Mouse (Mus musculus) C2C12 (cell line): ENCODE data around the gene Rad50. TPM values are rescaled to one million over a fixed set of nuclear protein-coding genes. Genes with fewer than 3 reads are reported as not detected.

Experiments
- H3K27me3 ChIP-seq: one replicate; pipeline ENCODE4 v1.6.1; 2011; ENCODE audit not compliant: control insufficient read depth, insufficient read depth, insufficient read length
- H3K36me3 ChIP-seq: one replicate; pipeline ENCODE4 v1.6.1; 2011; ENCODE audit not compliant: control insufficient read depth, insufficient read depth
- H3K4me3 ChIP-seq: one replicate; pipeline ENCODE4 v1.5.1; 2011; ENCODE audit warnings: mild to moderate bottlenecking, control low read depth; ENCODE audit not compliant: poor library complexity, insufficient read depth, severe bottlenecking
- H3K79me2 ChIP-seq: one replicate; pipeline ENCODE4 v1.6.1; 2011; ENCODE audit not compliant: control insufficient read depth, insufficient read depth
- H3K79me3 ChIP-seq: one replicate; pipeline ENCODE4 v1.6.1; 2011; ENCODE audit warnings: low read depth, control low read depth
- H3ac ChIP-seq: one replicate; pipeline ENCODE3; 2011; ENCODE audit warnings: low read depth; ENCODE audit not compliant: control insufficient read depth, insufficient read length
- CEBPB ChIP-seq: IDR thresholded peaks from one replicate; pipeline ENCODE4 v1.6.1; 2011; ENCODE audit warnings: low read depth, mild to moderate bottlenecking, control low read depth, moderate library complexity
- CTCF ChIP-seq: IDR thresholded peaks from one replicate; pipeline ENCODE4 v1.5.1; 2011; ENCODE audit not compliant: control insufficient read depth, insufficient read depth, insufficient read length
- FOSL1 ChIP-seq: IDR thresholded peaks from one replicate; pipeline ENCODE4 v1.8.0; 2011; ENCODE audit warnings: mild to moderate bottlenecking, low read length; ENCODE audit not compliant: poor library complexity, insufficient read depth, severe bottlenecking
- MAX ChIP-seq: IDR thresholded peaks from one replicate; pipeline ENCODE4 v1.6.1; 2011; ENCODE audit warnings: mild to moderate bottlenecking, control low read depth
- MYOD1 ChIP-seq: IDR thresholded peaks from one replicate; pipeline ENCODE4 v1.6.1; 2011; ENCODE audit warnings: low read depth; ENCODE audit not compliant: control insufficient read depth, insufficient read length
- MYOG ChIP-seq: IDR thresholded peaks from one replicate; pipeline ENCODE4 v1.6.1; 2011; ENCODE audit not compliant: control insufficient read depth, insufficient read length; ENCODE audit errors: extremely low read depth
- USF1 ChIP-seq: IDR thresholded peaks from one replicate; pipeline ENCODE4 v1.6.1; 2011; ENCODE audit warnings: low read depth, mild to moderate bottlenecking, control low read depth, moderate library complexity
- polyA plus RNA-seq: library from polyadenylated mRNA; unstranded; fragments of >200 nt; fragmentation: generic; extraction: Trizol; gene quantifications from one replicate; pipeline ENCODE4 v1.2.1, GENCODE M21; 2012; ENCODE audit warnings: missing spikeins

Gene Rad50
- polyA plus RNA-seq, 1 experiment: 7.9 TPM

DNA sequence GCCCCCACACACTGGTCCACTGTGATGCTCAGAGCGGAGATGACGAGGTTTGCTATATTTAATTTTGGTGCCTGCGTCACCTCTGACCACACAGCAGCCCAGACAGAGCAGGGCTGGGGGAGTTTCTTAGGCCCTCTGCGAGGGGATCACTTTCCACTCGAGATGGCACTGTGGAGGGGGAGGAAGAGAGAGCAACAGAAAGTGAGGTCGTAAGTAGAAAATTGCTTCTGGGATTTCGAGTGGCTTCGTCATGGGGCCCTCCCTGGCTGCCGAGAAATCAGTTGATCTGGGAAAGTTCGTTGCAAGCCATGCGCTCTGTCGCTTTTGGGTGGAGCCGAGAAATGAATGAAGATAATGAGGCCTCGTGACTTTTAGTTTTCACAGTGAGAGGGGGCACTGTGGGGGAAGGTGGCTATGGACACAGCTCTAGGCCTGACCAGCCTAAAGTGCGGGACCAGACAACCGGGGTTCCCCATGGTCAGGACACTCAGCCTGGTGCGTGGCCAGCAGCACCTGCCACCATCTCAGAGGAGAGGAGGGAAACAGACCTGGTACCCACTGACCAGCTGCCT lies 80.2 kb downstream of the Rad50 start:
- Histone ChIP-seq H3K27me3 (no peaks in the 10 kb centered on the region), H3K4me3 (no peak overlapping the region), H3K36me3 (no peaks in the 10 kb centered on the region), H3K79me2 (no peaks in the 10 kb centered on the region), H3ac (no peak overlapping the region), H3K79me3 (no peaks in the 10 kb centered on the region)
- TF ChIP-seq CEBPB (no peak), FOSL1 (no peak), MAX (no peak), CTCF (no peak), MYOD1 (no peak), MYOG (no peak), USF1 (no peak)

DNA sequence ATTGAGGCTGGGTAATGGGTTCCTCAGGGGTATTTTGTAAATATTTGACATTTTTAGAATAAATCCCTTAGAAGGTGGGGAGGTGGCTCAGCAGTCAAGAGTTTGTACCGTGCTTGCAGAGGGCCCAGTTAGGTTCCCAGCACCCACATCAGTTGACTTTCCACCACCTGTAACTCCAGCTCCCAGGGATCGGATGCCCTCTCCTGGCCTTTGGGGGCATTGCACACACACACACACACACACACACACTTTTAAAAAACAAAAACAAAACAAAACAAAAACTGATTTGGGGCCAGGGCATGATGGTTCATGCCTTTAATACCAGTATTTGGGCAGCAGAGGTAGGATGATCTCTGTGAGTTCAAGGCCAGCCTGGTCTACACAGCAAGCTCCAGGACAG lies 83.0 kb downstream of the Rad50 start:
- H3K36me3 ChIP-seq: no peaks in the 10 kb centered on the region
- TF ChIP-seq USF1: no peak
- TF ChIP-seq MYOD1: no peak
- TF ChIP-seq FOSL1: no peak
- no peak for TF ChIP-seq MYOG
- TF ChIP-seq MAX: no peak
- H3K79me2 ChIP-seq: no peaks in the 10 kb centered on the region

DNA sequence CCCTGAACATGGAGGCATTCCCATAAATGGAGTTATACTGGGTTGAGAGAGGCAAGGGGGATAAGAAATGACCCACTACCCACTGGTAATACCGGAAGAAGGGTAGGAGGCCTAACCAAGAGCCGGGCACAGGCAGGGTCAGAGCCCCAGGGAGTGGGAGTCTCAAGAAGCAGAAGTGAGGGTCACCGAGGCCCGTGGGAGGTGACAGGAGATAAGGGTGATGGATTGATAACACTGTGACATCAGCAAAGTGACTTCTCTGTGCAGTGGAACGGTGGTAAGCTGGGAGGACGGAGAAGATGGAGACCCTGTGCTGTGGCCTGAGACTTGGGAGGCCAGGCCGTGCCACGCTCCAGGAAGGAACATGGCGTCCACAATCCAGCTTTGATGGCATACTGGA lies 83.5 kb downstream of the Rad50 start:
- H3K36me3 ChIP-seq: no peaks in the 10 kb centered on the region
- no peaks in the 10 kb centered on the region for H3K79me2 ChIP-seq
- TF ChIP-seq MAX (no peak), CTCF (no peak), MYOG (no peak), CEBPB (no peak), MYOD1 (no peak), USF1 (no peak)
- no peaks in the 10 kb centered on the region for H3K79me3 ChIP-seq
- no peak overlapping the region for H3ac ChIP-seq
- H3K4me3 ChIP-seq: no peak overlapping the region
- H3K27me3 ChIP-seq: no peaks in the 10 kb centered on the region

More for the DNA sequence above, 83.0 kb downstream of the Rad50 start:
- Histone ChIP-seq H3K27me3 (no peaks in the 10 kb centered on the region), H3K79me3 (no peaks in the 10 kb centered on the region), H3ac (no peak overlapping the region), H3K4me3 (no peak overlapping the region)

DNA sequence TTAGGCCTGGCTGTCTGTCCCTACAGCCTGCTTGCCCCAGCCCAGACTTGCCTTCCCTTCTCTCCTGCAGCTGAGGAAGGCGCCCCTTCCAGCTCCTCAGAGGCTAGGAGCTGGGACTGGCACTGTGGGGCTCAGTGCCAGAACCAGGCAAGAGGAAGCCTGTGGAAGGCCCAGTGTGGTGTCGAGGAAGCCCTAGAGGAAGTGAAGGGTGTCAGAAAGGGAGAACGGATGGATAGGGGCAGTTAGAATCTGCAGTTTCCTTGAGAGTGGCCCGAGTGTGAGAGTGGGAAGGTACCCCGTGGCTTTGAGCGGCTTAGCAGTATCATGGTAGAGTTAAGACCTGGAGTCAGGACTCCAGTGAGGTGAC lies 84.7 kb downstream of the Rad50 start:
- Histone ChIP-seq H3K79me3 (no peaks in the 10 kb centered on the region), H3K79me2 (no peaks in the 10 kb centered on the region), H3K36me3 (no peaks in the 10 kb centered on the region), H3K27me3 (peaks cover 4% of the 10 kb centered on the region), H3ac (no peak overlapping the region), H3K4me3 (no peak overlapping the region)
- TF ChIP-seq FOSL1: no peak
- no peak for TF ChIP-seq CTCF

DNA sequence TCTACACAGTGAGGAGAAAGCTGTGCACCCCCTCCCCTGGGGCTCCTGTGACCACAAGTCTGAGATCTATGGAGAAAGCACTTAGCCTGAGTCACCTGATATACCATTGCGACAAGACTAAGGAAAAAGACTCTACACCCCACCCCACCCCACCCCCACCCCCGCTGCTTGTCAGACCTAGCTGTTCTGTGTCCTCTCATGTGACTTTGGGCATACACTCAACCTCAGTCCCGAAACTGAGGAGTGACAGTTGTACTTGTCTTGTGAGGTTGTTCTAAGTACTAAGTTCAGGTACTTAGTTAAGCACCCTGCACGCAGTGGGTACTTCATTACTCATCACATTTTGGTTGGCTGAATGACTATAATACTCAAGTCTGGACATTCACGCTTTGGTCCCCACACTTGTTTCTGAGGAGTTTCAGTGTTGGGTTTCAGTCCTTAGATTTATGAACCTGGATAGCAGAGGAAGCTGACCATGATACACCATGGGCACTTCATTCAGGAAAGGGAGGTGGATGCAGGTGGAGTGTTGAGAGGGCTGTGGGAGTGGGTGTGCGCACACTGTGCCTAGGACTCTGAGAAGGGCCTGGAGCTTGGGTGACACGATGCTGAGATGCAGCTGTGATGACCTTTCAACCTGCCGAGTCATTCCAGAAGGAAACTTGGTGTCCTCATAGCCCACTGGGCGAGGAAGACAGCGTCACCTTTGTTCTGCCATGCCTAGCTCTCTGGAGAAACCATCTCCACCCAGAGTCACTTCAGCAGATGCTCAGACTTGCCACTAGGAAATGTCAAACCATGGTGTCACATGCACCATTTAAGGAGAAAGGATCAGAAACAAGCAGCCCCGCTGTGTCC lies 85.3 kb downstream of the Rad50 start:
- H3K79me2 ChIP-seq: no peaks in the 10 kb centered on the region
- no peak overlapping the region for H3K4me3 ChIP-seq
- no peaks in the 10 kb centered on the region for H3K36me3 ChIP-seq
- H3ac ChIP-seq: no peak overlapping the region
- no peaks in the 10 kb centered on the region for H3K79me3 ChIP-seq
- peaks cover 9% of the 10 kb centered on the region for H3K27me3 ChIP-seq
- TF ChIP-seq USF1 (no peak), MYOG (no peak), MYOD1 (no peak), CTCF (no peak), CEBPB (no peak), FOSL1 (no peak), MAX (no peak)

DNA sequence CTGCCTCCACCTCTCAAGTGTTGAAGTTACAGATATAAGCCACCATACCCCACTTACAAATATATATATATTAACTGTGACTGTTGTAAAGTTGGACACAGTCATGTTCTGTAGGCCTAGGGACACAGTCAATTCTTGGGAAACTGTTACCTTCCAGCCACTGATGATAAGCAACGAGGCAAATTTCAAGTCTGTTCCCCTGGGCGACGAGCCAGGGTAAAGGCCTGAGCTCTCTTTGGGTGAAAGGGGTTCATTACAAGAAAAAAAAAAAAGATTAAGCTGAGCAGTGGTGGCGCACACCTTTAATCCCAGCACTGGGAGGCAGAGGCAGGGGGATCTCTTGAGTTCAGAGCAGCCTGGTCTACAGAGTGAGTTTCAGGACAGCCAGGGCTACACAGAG lies 87.0 kb downstream of the Rad50 start:
- Histone ChIP-seq H3K27me3 (peaks cover 22% of the 10 kb centered on the region), H3ac (no peak overlapping the region), H3K36me3 (no peaks in the 10 kb centered on the region), H3K79me2 (no peaks in the 10 kb centered on the region), H3K79me3 (no peaks in the 10 kb centered on the region), H3K4me3 (no peak overlapping the region)
- TF ChIP-seq CTCF (no peak), USF1 (no peak), MYOG (no peak), CEBPB (no peak), MYOD1 (no peak), MAX (no peak), FOSL1 (no peak)
